Mouse (Mus musculus) liver, embryonic 14.5 days (tissue): ENCODE data around the gene Glb1l3.

Experiments used
- CTCF ChIP-seq: IDR thresholded peaks from 2 replicates; pipeline ENCODE4 v1.5.1; 2016; ENCODE audit warnings: antibody characterized with exemption, low read depth, control low read depth
- EP300 ChIP-seq: IDR thresholded peaks from 2 replicates; pipeline ENCODE4 v1.6.1; 2016; ENCODE audit warnings: antibody characterized with exemption, low read depth

DNA sequence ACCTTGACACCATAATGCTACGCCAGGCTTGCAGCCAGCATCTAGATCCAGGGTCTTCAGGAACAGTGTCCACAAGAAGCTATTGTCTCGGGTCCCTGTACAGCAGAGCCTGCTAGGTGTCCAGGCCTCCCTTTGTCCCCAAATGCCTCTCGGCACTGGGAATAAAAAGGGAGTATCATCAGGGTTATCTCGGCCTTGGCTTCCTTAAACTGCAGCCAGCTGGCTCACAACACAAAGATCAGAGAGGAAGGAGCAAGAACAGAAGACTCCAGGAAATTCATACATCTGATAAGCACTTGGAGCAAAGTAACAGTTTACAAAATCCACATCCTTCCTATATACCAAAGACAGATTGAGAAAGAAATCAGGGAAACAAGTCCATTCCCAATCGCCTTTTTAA lies at the start of gene Glb1l3:
- TF ChIP-seq CTCF (no peak), EP300 (no peak)
